Mouse (Mus musculus) heart, embryonic 13.5 days (tissue): ENCODE measurements around the gene 1110017D15Rik. TPM values are rescaled to one million over a fixed set of nuclear protein-coding genes. Genes with fewer than 3 reads are reported as not detected.

Experiments used
- ATAC-seq: fragments of 200-750 bp; cut with Nextera tagmentation; 2 replicates; pipeline ENCODE4 v1.8.0; 2017; ENCODE audit warnings: moderate TSS enrichment; ENCODE audit not compliant: insufficient number of reproducible peaks, low FRiP score, low TSS enrichment; ENCODE audit errors: extremely low read depth
- H3K27ac ChIP-seq: fragments of 300-500 bp; sonication (generic); replicated peaks from 2 replicates; pipeline ENCODE4 v1.5.1; 2015; ENCODE audit warnings: moderate library complexity, mild to moderate bottlenecking, inconsistent platforms
- H3K27me3 ChIP-seq: fragments of 300-500 bp; sonication (generic); replicated peaks from 2 replicates; pipeline ENCODE4 v1.6.1; 2015; ENCODE audit warnings: mild to moderate bottlenecking, inconsistent platforms
- H3K36me3 ChIP-seq: fragments of 300-500 bp; sonication (generic); 2 replicates; pipeline ENCODE4 v1.6.1; 2015; ENCODE audit warnings: mild to moderate bottlenecking, inconsistent platforms
- H3K4me1 ChIP-seq: fragments of 300-500 bp; sonication (generic); 2 replicates; pipeline ENCODE4 v1.6.1; 2015; ENCODE audit warnings: inconsistent platforms
- H3K4me2 ChIP-seq: fragments of 300-500 bp; sonication (generic); 2 replicates; pipeline ENCODE4 v1.6.1; 2015; ENCODE audit warnings: inconsistent platforms, mild to moderate bottlenecking, moderate library complexity
- H3K4me3 ChIP-seq: fragments of 300-500 bp; sonication (generic); 2 replicates; pipeline ENCODE4 v1.5.1; 2015; ENCODE audit warnings: moderate library complexity, mild to moderate bottlenecking, inconsistent platforms
- H3K9ac ChIP-seq: fragments of 300-500 bp; sonication (generic); 2 replicates; pipeline ENCODE4 v1.6.1; 2015; ENCODE audit warnings: inconsistent platforms, mild to moderate bottlenecking, moderate library complexity
- H3K9me3 ChIP-seq: fragments of 300-500 bp; sonication (generic); 2 replicates; pipeline ENCODE4 v1.6.1; 2016; ENCODE audit warnings: inconsistent platforms
- WGBS: fragments of 180-500 bp; shearing (Covaris S2); methylation state at CpG from one replicate; pipeline ENCODE4 v1.1.7; 2015; ENCODE audit warnings: mixed read lengths; 5-methylcytosine and 5-hydroxymethylcytosine counted together
- polyA plus RNA-seq: library from polyadenylated mRNA; unstranded; fragments of >200 nt; fragmentation: Nextera tagmentation; extraction: Ambion mirVana; gene quantifications from 2 replicates; pipeline ENCODE4 v1.2.1, GENCODE M21; 2015

The 1110017D15Rik gene
- polyA plus RNA-seq, 1 experiment from 2014 or later, result 0.44 TPM

GRCm38 (mm10) chr4:41513714-41514113 lies 3.4 kb downstream of the 1110017D15Rik start:
- Histone ChIP-seq H3K4me1 (no peaks in the 10 kb centered on the region; the same call in 1 of the 2 replicates), H3K4me2 (no peak overlapping the region), H3K9me3 (no peaks in the 10 kb centered on the region), H3K4me3 (no peak overlapping the region), H3K27ac (no peak overlapping the region), H3K36me3 (no peaks in the 10 kb centered on the region), H3K9ac (no peak overlapping the region), H3K27me3 (peaks cover 57% of the 10 kb centered on the region)
- no peak for ATAC-seq
- WGBS, result 22% methylated on average over 8 of the region's 8 CpGs

DNA sequence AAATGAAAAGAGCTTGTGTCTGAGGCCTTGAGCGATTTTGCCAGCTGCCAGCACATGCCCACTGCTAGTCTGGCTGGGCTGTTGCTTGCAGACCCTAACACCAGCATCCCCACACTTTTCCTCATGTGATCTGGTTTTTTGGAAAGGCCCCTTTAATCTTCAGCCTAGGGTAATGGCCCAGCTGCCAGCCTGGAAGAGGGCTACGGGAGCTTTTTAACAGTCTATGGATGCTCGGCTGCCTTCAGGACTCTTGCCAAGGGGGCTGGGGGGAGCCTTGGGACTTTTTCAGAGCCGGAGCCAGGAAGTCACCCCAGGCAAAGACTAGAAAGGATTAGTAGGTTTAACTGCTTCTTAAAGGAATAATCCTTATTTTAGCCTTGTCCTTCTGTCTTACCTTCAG lies 3.8 kb downstream of the 1110017D15Rik start:
- Histone ChIP-seq H3K4me3 (no peak overlapping the region), H3K27ac (no peak overlapping the region), H3K9me3 (no peaks in the 10 kb centered on the region), H3K4me2 (no peak overlapping the region), H3K9ac (no peak overlapping the region), H3K36me3 (no peaks in the 10 kb centered on the region), H3K4me1 (no peaks in the 10 kb centered on the region; the same call in 1 of the 2 replicates), H3K27me3 (peaks cover 61% of the 10 kb centered on the region)
- ATAC-seq, result no peak
- WGBS, result 45% methylated on average over 4 of the region's 4 CpGs

DNA sequence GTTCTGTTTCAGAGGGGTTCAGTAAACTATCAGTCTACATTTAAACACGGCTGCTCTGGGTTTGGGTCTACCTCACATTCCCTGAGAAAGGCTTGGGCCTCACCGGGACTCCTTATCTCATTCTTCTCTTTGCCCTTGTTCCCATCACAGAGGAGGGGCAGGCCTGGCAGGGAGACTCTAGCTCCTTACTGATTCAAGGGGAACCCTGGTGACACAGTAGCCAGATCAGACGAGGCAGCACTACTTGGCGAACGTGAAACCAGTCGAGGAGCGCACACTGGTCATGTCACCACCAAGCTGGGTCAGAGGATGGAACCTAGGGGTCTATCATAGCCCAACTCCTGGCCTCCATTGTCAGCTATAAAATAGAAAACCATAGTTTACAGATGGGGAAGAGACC lies 9.1 kb downstream of the 1110017D15Rik start:
- H3K4me2 ChIP-seq, result no peak overlapping the region

GRCm38 (mm10) chr4:41507326-41507924 lies 9.7 kb downstream of the 1110017D15Rik start:
- Histone ChIP-seq H3K4me1 (peaks cover 21% of the 10 kb centered on the region), H3K4me3 (peak overlapping the region; percentile 63), H3K27me3 (peaks cover 66% of the 10 kb centered on the region), H3K27ac (no peak overlapping the region), H3K9me3 (no peaks in the 10 kb centered on the region), H3K36me3 (no peaks in the 10 kb centered on the region), H3K4me2 (peak overlapping the region; percentile 98), H3K9ac (peak overlapping the region; percentile 79)
- ATAC-seq, result no peak
- 3% methylated on average over 22 of the region's 22 CpGs for WGBS

More for the DNA sequence above, 9.1 kb downstream of the 1110017D15Rik start:
- Histone ChIP-seq H3K9me3 (no peaks in the 10 kb centered on the region), H3K9ac (peak overlapping the region; percentile 79; the same call in 1 of the 2 replicates), H3K36me3 (no peaks in the 10 kb centered on the region), H3K4me1 (peaks cover 18% of the 10 kb centered on the region), H3K27me3 (peaks cover 67% of the 10 kb centered on the region), H3K4me3 (no peak overlapping the region), H3K27ac (no peak overlapping the region)
- 42% methylated on average over 7 of the region's 7 CpGs for WGBS
- no peak for ATAC-seq

GRCm38 (mm10) chr4:41506906-41507305 lies 10.2 kb downstream of the 1110017D15Rik start:
- Histone ChIP-seq H3K27ac (no peak overlapping the region), H3K9ac (peak overlapping the region; percentile 79), H3K4me3 (peak overlapping the region; percentile 63), H3K36me3 (no peaks in the 10 kb centered on the region), H3K9me3 (no peaks in the 10 kb centered on the region), H3K27me3 (peaks cover 66% of the 10 kb centered on the region), H3K4me2 (peak overlapping the region; percentile 98), H3K4me1 (peaks cover 26% of the 10 kb centered on the region)
- WGBS, result under 1% methylated on average over 29 of the region's 29 CpGs
- ATAC-seq, result peak; percentile 55

- ATAC-seq, result no peak
- peak overlapping the region; percentile 98 for H3K4me2 ChIP-seq
- no peaks in the 10 kb centered on the region for H3K9me3 ChIP-seq
- H3K9ac ChIP-seq, result peak overlapping the region; percentile 79; the same call in 1 of the 2 replicates
- peaks cover 26% of the 10 kb centered on the region for H3K4me1 ChIP-seq
- WGBS, result 11% methylated on average over 13 of the region's 13 CpGs
- H3K27ac ChIP-seq, result no peak overlapping the region
- H3K4me3 ChIP-seq, result peak overlapping the region; percentile 63
- no peaks in the 10 kb centered on the region for H3K36me3 ChIP-seq
- peaks cover 66% of the 10 kb centered on the region for H3K27me3 ChIP-seq
Measured at GRCm38 (mm10) chr4:41506156-41506555, 11.0 kb downstream of the 1110017D15Rik start.

DNA sequence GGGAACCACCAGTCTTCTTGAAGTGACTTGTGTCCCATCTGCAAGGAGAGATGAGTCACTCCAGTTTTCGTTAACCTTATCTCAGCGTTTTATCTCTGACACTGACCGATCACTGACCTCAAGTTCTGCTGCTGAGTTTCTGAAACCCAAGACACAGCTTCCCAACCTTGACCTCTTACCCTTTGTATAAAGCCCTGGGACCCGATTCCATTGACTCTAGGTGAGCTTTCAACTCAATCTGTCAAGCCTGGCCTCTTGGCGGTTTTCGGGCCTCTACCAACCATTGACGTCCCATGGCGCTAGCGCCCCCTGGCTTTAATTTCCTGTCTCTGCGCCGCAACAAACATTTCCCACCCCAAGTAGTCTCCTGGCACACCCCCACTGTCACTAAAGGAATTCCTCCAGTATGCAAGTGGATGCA lies 12.0 kb downstream of the 1110017D15Rik start:
- H3K9me3 ChIP-seq, result no peaks in the 10 kb centered on the region
- no peak overlapping the region for H3K27ac ChIP-seq
- H3K4me3 ChIP-seq, result no peak overlapping the region
- no peak overlapping the region for H3K4me2 ChIP-seq
- peaks cover 26% of the 10 kb centered on the region for H3K4me1 ChIP-seq
- no peak overlapping the region for H3K9ac ChIP-seq
- ATAC-seq, result no peak
- H3K27me3 ChIP-seq, result peaks cover 67% of the 10 kb centered on the region
- H3K36me3 ChIP-seq, result no peaks in the 10 kb centered on the region
- WGBS, result 43% methylated on average over 11 of the region's 11 CpGs

- ATAC-seq, result no peak
Measured at GRCm38 (mm10) chr4:41504325-41504724, 12.8 kb downstream of the 1110017D15Rik start.

GRCm38 (mm10) chr4:41502986-41503412 lies 14.1 kb downstream of the 1110017D15Rik start, which contains the start of gene AI464131:
Gene AI464131 (minus strand): TSS chr4:41503076.
- WGBS, result 1% methylated on average over 16 of the region's 18 CpGs
- Histone ChIP-seq H3K9me3 (no peaks in the 10 kb centered on the region), H3K9ac (peak within 1 kb of the TSS; percentile 76), H3K27me3 (peaks cover 67% of the 10 kb centered on the region), H3K36me3 (no peaks in the 10 kb centered on the region), H3K27ac (no peak within 1 kb of the TSS), H3K4me1 (peaks cover 40% of the 10 kb centered on the region), H3K4me3 (peak within 1 kb of the TSS; percentile 54), H3K4me2 (peak within 1 kb of the TSS; percentile 79)
- peak; percentile 87 for ATAC-seq

More at GRCm38 (mm10) chr4:41504325-41504724, 12.8 kb downstream of the 1110017D15Rik start:
- H3K9ac ChIP-seq, result no peak overlapping the region
- H3K27me3 ChIP-seq, result peaks cover 67% of the 10 kb centered on the region
- no peaks in the 10 kb centered on the region for H3K9me3 ChIP-seq
- peaks cover 26% of the 10 kb centered on the region for H3K4me1 ChIP-seq
- 64% methylated on average over 5 of the region's 5 CpGs for WGBS
- no peaks in the 10 kb centered on the region for H3K36me3 ChIP-seq
- H3K27ac ChIP-seq, result no peak overlapping the region
- no peak overlapping the region for H3K4me2 ChIP-seq
- no peak overlapping the region for H3K4me3 ChIP-seq

DNA sequence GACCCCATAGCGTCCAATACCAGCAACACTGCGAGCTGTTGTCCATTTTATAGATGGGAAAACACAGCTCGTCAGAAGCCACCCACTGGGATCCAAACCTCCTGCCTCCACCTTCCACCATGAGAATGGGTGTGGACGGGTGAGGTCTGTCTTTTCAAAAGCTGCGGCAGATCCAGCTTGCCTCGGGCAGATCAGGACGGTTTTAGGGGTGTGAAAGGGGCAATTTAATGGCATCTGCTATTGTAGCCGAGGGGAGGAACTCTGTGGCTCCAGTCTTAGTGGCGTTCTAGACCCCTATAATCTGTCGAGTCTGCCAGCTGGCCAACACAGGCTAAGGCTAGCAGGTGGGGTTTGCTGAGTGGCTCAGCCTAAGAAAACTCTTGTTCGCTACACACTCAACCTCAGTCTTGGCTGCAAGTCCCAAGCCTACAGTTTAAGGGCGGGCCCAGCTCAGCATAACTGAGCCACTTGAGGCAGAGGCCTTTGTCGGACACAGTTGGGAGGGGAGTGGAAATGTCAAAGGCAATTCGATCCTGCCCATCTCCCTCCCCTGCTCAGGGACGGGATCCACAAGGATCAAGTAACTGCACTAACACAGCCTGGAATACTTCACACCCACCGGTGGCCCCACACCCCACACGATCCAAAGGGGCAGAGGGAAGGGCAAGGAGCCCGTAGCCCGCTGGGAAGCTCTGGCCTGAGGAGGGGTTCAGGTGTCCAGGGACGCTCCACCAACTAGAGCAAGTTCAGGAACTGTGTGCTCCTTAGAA lies 14.8 kb downstream of the 1110017D15Rik start:
- peaks cover 67% of the 10 kb centered on the region for H3K27me3 ChIP-seq

DNA sequence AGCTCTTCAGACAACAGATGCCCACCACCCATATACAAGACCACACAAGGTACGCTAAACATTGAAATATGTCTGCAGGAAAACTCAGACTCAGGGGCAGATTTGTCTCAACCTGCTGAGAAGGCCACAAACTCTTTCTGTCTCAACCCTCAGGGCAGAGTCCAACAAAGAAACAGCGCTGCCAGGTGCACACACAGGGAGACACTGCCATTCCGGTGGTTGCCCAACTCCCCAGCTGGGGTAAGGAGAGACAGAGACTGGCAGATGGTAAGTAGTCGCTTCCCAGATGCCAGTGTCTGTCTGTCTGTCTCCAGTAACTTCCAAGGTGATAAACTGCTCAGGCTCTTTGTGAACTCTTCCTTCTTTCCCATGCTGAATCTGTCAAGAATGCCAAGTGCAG lies 16.3 kb downstream of the 1110017D15Rik start:
- H3K4me3 ChIP-seq, result no peak overlapping the region
- no peaks in the 10 kb centered on the region for H3K9me3 ChIP-seq
- peaks cover 31% of the 10 kb centered on the region for H3K4me1 ChIP-seq
- H3K27me3 ChIP-seq, result peaks cover 75% of the 10 kb centered on the region
- no peak overlapping the region for H3K27ac ChIP-seq
- H3K4me2 ChIP-seq, result no peak overlapping the region
- ATAC-seq, result no peak
- H3K9ac ChIP-seq, result no peak overlapping the region
- H3K36me3 ChIP-seq, result no peaks in the 10 kb centered on the region
- 72% methylated on average over 4 of the region's 4 CpGs for WGBS

More for the DNA sequence above, 14.8 kb downstream of the 1110017D15Rik start:
- peak overlapping the region; percentile 76 for H3K9ac ChIP-seq
- H3K4me1 ChIP-seq, result peaks cover 42% of the 10 kb centered on the region
- H3K9me3 ChIP-seq, result no peaks in the 10 kb centered on the region
- WGBS, result 14% methylated on average over 20 of the region's 20 CpGs
- H3K4me2 ChIP-seq, result peak overlapping the region; percentile 79
- H3K4me3 ChIP-seq, result peak overlapping the region; percentile 54
- no peaks in the 10 kb centered on the region for H3K36me3 ChIP-seq
- H3K27ac ChIP-seq, result no peak overlapping the region
- ATAC-seq, result no peak
